Mouse (Mus musculus): ENCODE results near the gene Plcb4.

The Plcb4 gene

GRCm38 (mm10) chr2:135658486-135659390 lies at the start of gene Plcb4:
Gene Plcb4 (plus strand): TSS chr2:135659011.
- DNase-seq (ENCODE audit: low spot score in 2 of 2): peak; percentile 79 to 89

- DNase-seq (ENCODE audit: low spot score in 2 of 2): no peak
These were observed 44.1 kb upstream of the Plcb4 start for GRCm38 (mm10) chr2:135614651-135615261.

GRCm38 (mm10) chr2:135616090-135616489 lies 42.7 kb upstream of the Plcb4 start:
- DNase-seq (ENCODE audit: low spot score in 2 of 2): no peak

GRCm38 (mm10) chr2:135618551-135618950 lies 40.3 kb upstream of the Plcb4 start:
- no peak for DNase-seq (ENCODE audit: low spot score in 2 of 2)

GRCm38 (mm10) chr2:135619956-135620355 lies 38.9 kb upstream of the Plcb4 start:
- no peak for DNase-seq (ENCODE audit: low spot score in 2 of 2)

- no peak for DNase-seq (ENCODE audit: low spot score in 2 of 2)
These were observed 31.0 kb upstream of the Plcb4 start for GRCm38 (mm10) chr2:135627821-135628220.

- no peak for DNase-seq (ENCODE audit: low spot score in 2 of 2)
These were observed 21.6 kb upstream of the Plcb4 start for GRCm38 (mm10) chr2:135637227-135637626.

- DNase-seq (ENCODE audit: low spot score in 2 of 2): peak in 1 of 2 experiments; percentile 6
These were observed 17.8 kb upstream of the Plcb4 start for GRCm38 (mm10) chr2:135641002-135641401.

GRCm38 (mm10) chr2:135641636-135642035 lies 17.2 kb upstream of the Plcb4 start:
- peak in 1 of 2 experiments; percentile 20 for DNase-seq (ENCODE audit: low spot score in 2 of 2)

GRCm38 (mm10) chr2:135646226-135646625 lies 12.6 kb upstream of the Plcb4 start:
- no peak for DNase-seq (ENCODE audit: low spot score in 2 of 2)

GRCm38 (mm10) chr2:135646654-135647053 lies 12.2 kb upstream of the Plcb4 start:
- no peak for DNase-seq (ENCODE audit: low spot score in 2 of 2)

GRCm38 (mm10) chr2:135647985-135648384 lies 10.8 kb upstream of the Plcb4 start:
- DNase-seq (ENCODE audit: low spot score in 2 of 2): no peak

- no peak for DNase-seq (ENCODE audit: low spot score in 2 of 2)
These were observed 7.9 kb upstream of the Plcb4 start for GRCm38 (mm10) chr2:135650885-135651284.

- DNase-seq (ENCODE audit: low spot score in 2 of 2): no peak
These were observed 6.8 kb upstream of the Plcb4 start for GRCm38 (mm10) chr2:135652040-135652439.

- no peak for DNase-seq (ENCODE audit: low spot score in 2 of 2)
These were observed 6.4 kb upstream of the Plcb4 start for GRCm38 (mm10) chr2:135652451-135652850.

GRCm38 (mm10) chr2:135655948-135656347 lies 2.9 kb upstream of the Plcb4 start:
- DNase-seq (ENCODE audit: low spot score in 2 of 2): no peak

GRCm38 (mm10) chr2:135656586-135656985 lies 2.2 kb upstream of the Plcb4 start:
- DNase-seq (ENCODE audit: low spot score in 2 of 2): no peak

- peak; percentile 22 to 65 for DNase-seq (ENCODE audit: low spot score in 2 of 2)
These were observed 775 bp downstream of the Plcb4 start for GRCm38 (mm10) chr2:135659391-135660180.

GRCm38 (mm10) chr2:135660816-135661215 lies 2.0 kb downstream of the Plcb4 start:
- no peak for DNase-seq (ENCODE audit: low spot score in 2 of 2)

GRCm38 (mm10) chr2:135663785-135664184 lies 5.0 kb downstream of the Plcb4 start:
- no peak for DNase-seq (ENCODE audit: low spot score in 2 of 2)

- DNase-seq (ENCODE audit: low spot score in 2 of 2): no peak
These were observed 8.7 kb downstream of the Plcb4 start for GRCm38 (mm10) chr2:135667496-135667895.

GRCm38 (mm10) chr2:135672459-135673104 lies 13.8 kb downstream of the Plcb4 start:
- no peak for DNase-seq (ENCODE audit: low spot score in 2 of 2)
